Mouse (Mus musculus) urinary bladder, adult 2 months (tissue): ENCODE results near the gene Nrarp. TPM values are rescaled to one million over a fixed set of nuclear protein-coding genes. Genes with fewer than 3 reads are reported as not detected.

ENCODE experiments used
- DNase-seq: peaks from one replicate; pipeline ENCODE4 v3.0.0; 2022; ENCODE audit warnings: low spot score
- polyA plus RNA-seq: library from polyadenylated mRNA; depleted of rRNA; stranded (reverse); fragments of >200 nt; gene quantifications from 2 replicates; pipeline ENCODE4 v1.2.3, GENCODE M21; 2012; rRNA removed

Gene Nrarp
- polyA plus RNA-seq, 1 experiment = 60.0 TPM

- no peak for DNase-seq
These were observed 48.5 kb downstream of the Nrarp start for GRCm38 (mm10) chr2:25228995-25229530.

GRCm38 (mm10) chr2:25229582-25229981 lies 49.0 kb downstream of the Nrarp start:
- DNase-seq = no peak

- DNase-seq = no peak
These were observed 50.0 kb downstream of the Nrarp start for GRCm38 (mm10) chr2:25230581-25230980.

- no peak for DNase-seq
These were observed 50.5 kb downstream of the Nrarp start for GRCm38 (mm10) chr2:25231038-25231437.

Other genes starting within 250 kb of the Nrarp start
- gene Arrdc1, start 245.5 kb upstream of the Nrarp start, polyA plus RNA-seq = 89.6 and 140 TPM in 2 replicates
- 9.4 and 11.7 TPM in 2 replicates for gene Zmynd19, start 231.0 kb upstream of the Nrarp start, polyA plus RNA-seq
- 20.3 and 22.1 TPM in 2 replicates for gene Dph7, start 218.4 kb upstream of the Nrarp start, polyA plus RNA-seq
- gene Mrpl41, start 205.7 kb upstream of the Nrarp start, polyA plus RNA-seq = 61.3 and 66.0 TPM in 2 replicates
- 17.2 and 24.1 TPM in 2 replicates for gene Pnpla7, start 204.7 kb upstream of the Nrarp start, polyA plus RNA-seq
- 87.4 and 114 TPM in 2 replicates for gene Nsmf, start 126.4 kb upstream of the Nrarp start, polyA plus RNA-seq
- 0.03 and 0.07 TPM in 2 replicates for gene Entpd8, start 100.5 kb upstream of the Nrarp start, polyA plus RNA-seq
- 0.13 and 0.18 TPM in 2 replicates for gene Noxa1, start 85.6 kb upstream of the Nrarp start, polyA plus RNA-seq
- gene Tor4a, start 16.1 kb downstream of the Nrarp start, polyA plus RNA-seq = 22.6 and 25.3 TPM in 2 replicates
- 55.4 and 60.6 TPM in 2 replicates for gene Nelfb, start 30.7 kb downstream of the Nrarp start, polyA plus RNA-seq
- not detected in 2 replicates for gene Stpg3, start 33.9 kb downstream of the Nrarp start, polyA plus RNA-seq
- 0.08 and 0.10 TPM in 2 replicates for gene Fam166a, start 38.0 kb downstream of the Nrarp start, polyA plus RNA-seq
- 510 and 610 TPM in 2 replicates for gene Tubb4b, start 43.9 kb downstream of the Nrarp start, polyA plus RNA-seq
- 0.03 TPM in 1 of 2 replicates, not detected in the other for gene Slc34a3, start 53.6 kb downstream of the Nrarp start, polyA plus RNA-seq
- 0.13 and 0.19 TPM in 2 replicates for gene Rnf224, start 56.0 kb downstream of the Nrarp start, polyA plus RNA-seq
- 12.9 and 14.1 TPM in 2 replicates for gene Rnf208, start 61.5 kb downstream of the Nrarp start, polyA plus RNA-seq
- gene Cysrt1, start 61.7 kb downstream of the Nrarp start, polyA plus RNA-seq = 2.0 and 2.5 TPM in 2 replicates
- 21.0 and 23.8 TPM in 2 replicates for gene AL732309.1, start 66.1 kb downstream of the Nrarp start, polyA plus RNA-seq
- 30.7 and 34.2 TPM in 2 replicates for gene Tmem203, start 74.7 kb downstream of the Nrarp start, polyA plus RNA-seq
- gene Tprn, start 81.9 kb downstream of the Nrarp start, polyA plus RNA-seq = 8.0 and 13.6 TPM in 2 replicates
- gene Ssna1, start 91.7 kb downstream of the Nrarp start, polyA plus RNA-seq = 58.8 and 84.8 TPM in 2 replicates
- 84.5 and 88.3 TPM in 2 replicates for gene Anapc2, start 91.7 kb downstream of the Nrarp start, polyA plus RNA-seq
- not detected in 2 replicates for gene Tmem210, start 107.4 kb downstream of the Nrarp start, polyA plus RNA-seq
- 7.0 and 8.2 TPM in 2 replicates for gene Lrrc26, start 109.2 kb downstream of the Nrarp start, polyA plus RNA-seq
- 1.1 TPM in 2 replicates for gene Grin1, start 138.4 kb downstream of the Nrarp start, polyA plus RNA-seq
- gene Man1b1, start 151.6 kb downstream of the Nrarp start, polyA plus RNA-seq = 15.2 and 22.8 TPM in 2 replicates
- 36.0 and 37.3 TPM in 2 replicates for gene Dpp7, start 175.6 kb downstream of the Nrarp start, polyA plus RNA-seq
- gene Uap1l1, start 184.9 kb downstream of the Nrarp start, polyA plus RNA-seq = 36.8 and 38.3 TPM in 2 replicates
- gene Sapcd2, start 191.6 kb downstream of the Nrarp start, polyA plus RNA-seq = 1.6 and 2.5 TPM in 2 replicates
- gene Entpd2, start 215.1 kb downstream of the Nrarp start, polyA plus RNA-seq = 104 and 107 TPM in 2 replicates
- 103 and 126 TPM in 2 replicates for gene Npdc1, start 218.6 kb downstream of the Nrarp start, polyA plus RNA-seq
- gene Fut7, start 242.5 kb downstream of the Nrarp start, polyA plus RNA-seq = 0.19 and 0.29 TPM in 2 replicates
- 6.3 and 16.4 TPM in 2 replicates for gene Abca2, start 247.9 kb downstream of the Nrarp start, polyA plus RNA-seq